Mouse (Mus musculus): ENCODE results near the gene Haus8. TPM values are rescaled to one million over a fixed set of nuclear protein-coding genes. Genes with fewer than 3 reads are reported as not detected.
"Not testable (repeated sequence)": the region's sequence is repeated elsewhere in the genome, so short reads cannot be mapped to it uniquely, and the experiment has no call there.

The Haus8 gene
- polyA plus RNA-seq, 1 experiment from 2014 or later = 51.9 TPM

GRCm38 (mm10) chr8:71214266-71214665 lies 58.5 kb downstream of the Haus8 start:
- 89% methylated on average over 4 of the region's 5 CpGs for WGBS
- not testable (repeated sequence) for H3K9ac ChIP-seq; H3K4me2 ChIP-seq; H3K36me3 ChIP-seq; H3K4me1 ChIP-seq (replicated peaks); H3K27ac ChIP-seq (replicated peaks); H3K9me3 ChIP-seq; H3K27me3 ChIP-seq; H3K4me3 ChIP-seq
- ATAC-seq (ENCODE audit: low read depth) = peak; percentile 23; the same call in 1 of the 2 replicates

- not testable (repeated sequence) for H3K27ac ChIP-seq (replicated peaks); H3K4me1 ChIP-seq (replicated peaks); H3K9me3 ChIP-seq; H3K27me3 ChIP-seq; H3K36me3 ChIP-seq; H3K9ac ChIP-seq
- 13% methylated on average over 7 of the region's 11 CpGs for WGBS
- Histone ChIP-seq H3K4me3 (peak overlapping the region; percentile 20; the same call in 1 of the 2 replicates), H3K4me2 (peak overlapping the region; percentile 45)
- peak; percentile 79 for ATAC-seq (ENCODE audit: low read depth)
These were observed 67.2 kb downstream of the Haus8 start for GRCm38 (mm10) chr8:71205541-71205967.

Other genes starting within 250 kb of the Haus8 start
- gene Myo9b, start 220 bp downstream of the Haus8 start, polyA plus RNA-seq (2015; fragmentation: Nextera tagmentation; extraction: Ambion mirVana) = 17.9 and 18.6 TPM in 2 replicates
- 109 and 111 TPM in 2 replicates for gene Use1, start 93.9 kb upstream of the Haus8 start, polyA plus RNA-seq (2015; fragmentation: Nextera tagmentation; extraction: Ambion mirVana)
- 4.3 and 6.0 TPM in 2 replicates for gene Ocel1, start 98.4 kb upstream of the Haus8 start, polyA plus RNA-seq (2015; fragmentation: Nextera tagmentation; extraction: Ambion mirVana)
- 27.9 and 30.3 TPM in 2 replicates for gene Nr2f6, start 109.0 kb upstream of the Haus8 start, polyA plus RNA-seq (2015; fragmentation: Nextera tagmentation; extraction: Ambion mirVana)
- 6.1 and 7.3 TPM in 2 replicates for gene Ushbp1, start 122.9 kb upstream of the Haus8 start, polyA plus RNA-seq (2015; fragmentation: Nextera tagmentation; extraction: Ambion mirVana)
- gene Babam1, start 123.9 kb upstream of the Haus8 start, polyA plus RNA-seq (2015; fragmentation: Nextera tagmentation; extraction: Ambion mirVana) = 96.0 and 96.6 TPM in 2 replicates
- 8.2 and 8.4 TPM in 2 replicates for gene Ankle1, start 133.1 kb upstream of the Haus8 start, polyA plus RNA-seq (2015; fragmentation: Nextera tagmentation; extraction: Ambion mirVana)
- gene Abhd8, start 190.7 kb upstream of the Haus8 start, polyA plus RNA-seq (2015; fragmentation: Nextera tagmentation; extraction: Ambion mirVana) = 127 and 145 TPM in 2 replicates
- gene Mrpl34, start 192.0 kb upstream of the Haus8 start, polyA plus RNA-seq (2015; fragmentation: Nextera tagmentation; extraction: Ambion mirVana) = 208 and 237 TPM in 2 replicates
- gene Dda1, start 196.3 kb upstream of the Haus8 start, polyA plus RNA-seq (2015; fragmentation: Nextera tagmentation; extraction: Ambion mirVana) = 217 and 231 TPM in 2 replicates
- 6.1 and 7.8 TPM in 2 replicates for gene Ano8, start 213.0 kb upstream of the Haus8 start, polyA plus RNA-seq (2015; fragmentation: Nextera tagmentation; extraction: Ambion mirVana)
- 12.0 and 15.5 TPM in 2 replicates for gene Gtpbp3, start 215.2 kb upstream of the Haus8 start, polyA plus RNA-seq (2015; fragmentation: Nextera tagmentation; extraction: Ambion mirVana)
- gene Plvap, start 238.8 kb upstream of the Haus8 start, polyA plus RNA-seq (2015; fragmentation: Nextera tagmentation; extraction: Ambion mirVana) = 20.8 and 22.2 TPM in 2 replicates

Measured in neural tube, embryonic 13.5 days (tissue).